Mouse (Mus musculus) gastrocnemius, adult 8-10 months (tissue): ENCODE results near the gene Col13a1. TPM values are rescaled to one million over a fixed set of nuclear protein-coding genes. Genes with fewer than 3 reads are reported as not detected.

Experiments
- DNase-seq, 2 experiments: peaks; one replicate each; pipeline ENCODE4 v3.0.0; 2022; ENCODE audit warnings: low spot score in 2 of 2
- total RNA-seq, 4 experiments: library from RNA; stranded (reverse); gene quantifications; 2 replicates each; pipeline ENCODE4 v1.2.4; 2022

Gene Col13a1
- total RNA-seq, 4 experiments from 2014 or later = 0.59 to 1.1 (median 0.75) TPM

GRCm38 (mm10) chr10:61906226-61906625 lies 72.7 kb downstream of the Col13a1 start:
- DNase-seq = peak; percentile 53 to 64

GRCm38 (mm10) chr10:61905308-61905707 lies 73.6 kb downstream of the Col13a1 start:
- no peak for DNase-seq

GRCm38 (mm10) chr10:61898116-61898515 lies 80.8 kb downstream of the Col13a1 start:
- DNase-seq = peak in 1 of 2 experiments; percentile 19

GRCm38 (mm10) chr10:61894564-61894963 lies 84.3 kb downstream of the Col13a1 start:
- DNase-seq = no peak

GRCm38 (mm10) chr10:61891138-61891537 lies 87.8 kb downstream of the Col13a1 start:
- no peak for DNase-seq

- DNase-seq = peak in 1 of 2 experiments; percentile 27
Measured at GRCm38 (mm10) chr10:61890294-61890693, 88.6 kb downstream of the Col13a1 start.

GRCm38 (mm10) chr10:61879427-61879826 lies 99.5 kb downstream of the Col13a1 start:
- no peak for DNase-seq

- DNase-seq = peak; percentile 21 to 32
Measured at GRCm38 (mm10) chr10:61877787-61878186, 101.1 kb downstream of the Col13a1 start.

GRCm38 (mm10) chr10:61869796-61870195 lies 109.1 kb downstream of the Col13a1 start:
- no peak for DNase-seq

- no peak for DNase-seq
Measured at GRCm38 (mm10) chr10:61866045-61866580, 112.8 kb downstream of the Col13a1 start.

- no peak for DNase-seq
Measured at GRCm38 (mm10) chr10:61859451-61859850, 119.5 kb downstream of the Col13a1 start.

GRCm38 (mm10) chr10:61855139-61855675 lies 123.7 kb downstream of the Col13a1 start:
- no peak for DNase-seq

GRCm38 (mm10) chr10:61852824-61853223 lies 126.1 kb downstream of the Col13a1 start:
- no peak for DNase-seq

GRCm38 (mm10) chr10:61848553-61848952 lies 130.4 kb downstream of the Col13a1 start:
- no peak for DNase-seq

- DNase-seq = no peak
Measured at GRCm38 (mm10) chr10:61845476-61845875, 133.4 kb downstream of the Col13a1 start.

GRCm38 (mm10) chr10:61844475-61844874 lies 134.4 kb downstream of the Col13a1 start:
- DNase-seq = no peak

GRCm38 (mm10) chr10:61842261-61842660 lies 136.6 kb downstream of the Col13a1 start:
- no peak for DNase-seq

- no peak for DNase-seq
Measured at GRCm38 (mm10) chr10:61839326-61839725, 139.6 kb downstream of the Col13a1 start.

GRCm38 (mm10) chr10:61838769-61839168 lies 140.1 kb downstream of the Col13a1 start:
- DNase-seq = no peak

GRCm38 (mm10) chr10:61837286-61837685 lies 141.6 kb downstream of the Col13a1 start:
- no peak for DNase-seq

GRCm38 (mm10) chr10:61834288-61834687 lies 144.6 kb downstream of the Col13a1 start:
- DNase-seq = no peak

GRCm38 (mm10) chr10:61832713-61833112 lies 146.2 kb downstream of the Col13a1 start:
- no peak for DNase-seq

- DNase-seq = no peak
Measured at GRCm38 (mm10) chr10:61831741-61832140, 147.2 kb downstream of the Col13a1 start.
